Mouse (Mus musculus): ENCODE data around the gene Adcy1.

DNA sequence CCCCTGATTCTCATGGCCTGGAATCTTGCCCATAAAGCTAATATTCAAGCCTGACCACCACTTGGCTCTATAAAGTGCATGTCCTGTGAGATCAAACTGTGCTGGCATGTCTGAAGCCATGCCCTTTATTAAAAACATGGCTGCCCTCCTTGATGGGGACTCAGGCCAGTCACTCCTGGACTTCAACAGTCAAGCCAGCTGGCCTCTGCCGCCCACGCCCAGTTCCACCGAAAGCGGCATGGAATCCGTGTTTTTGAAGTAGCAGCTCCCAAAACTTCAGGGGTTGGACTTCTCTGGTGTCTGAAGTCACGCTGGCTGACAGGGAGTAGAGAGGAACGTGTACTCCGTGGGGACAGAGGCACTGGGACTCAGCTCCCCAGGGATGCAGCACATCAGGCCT lies 84.2 kb downstream of the Adcy1 start:
- TF ChIP-seq EP300 (IDR thresholded peaks at IDR 0.05; ENCODE audit: low read depth) (no peak), CTCF (IDR thresholded peaks at IDR 0.05; ENCODE audit: low read depth) (no peak)
